Mouse (Mus musculus): ENCODE measurements at regions not wholly inside any gene's neighbourhood (a gene's known extent, or its start where the extent isn't known, plus 50 kb on each side); places are given as distances from the start of the nearest gene placed in this dataset.

- no peak for DNase-seq (ENCODE audit: low spot score in 2 of 2)
Measured at GRCm38 (mm10) chr11:40362530-40363185, 332.3 kb downstream of the Mat2b start.
